Mouse (Mus musculus) limb, embryonic 15.5 days (tissue): ENCODE measurements around the gene Eif2b3. TPM values are rescaled to one million over a fixed set of nuclear protein-coding genes. Genes with fewer than 3 reads are reported as not detected.

Experiments used
- ATAC-seq: fragments of 200-750 bp; cut with Nextera tagmentation; 2 replicates; pipeline ENCODE4 v1.8.0; 2017; ENCODE audit warnings: low read depth, moderate TSS enrichment; ENCODE audit not compliant: insufficient number of reproducible peaks, low FRiP score, low TSS enrichment
- H3K27ac ChIP-seq: fragments of 300-500 bp; sonication (generic); 2 replicates; pipeline ENCODE4 v1.5.1; 2015; ENCODE audit warnings: moderate library complexity, mild to moderate bottlenecking, inconsistent platforms
- H3K27me3 ChIP-seq: fragments of 300-500 bp; sonication (generic); 2 replicates; pipeline ENCODE4 v1.6.1; 2015; ENCODE audit warnings: inconsistent platforms
- H3K36me3 ChIP-seq: fragments of 300-500 bp; sonication (generic); 2 replicates; pipeline ENCODE4 v1.6.1; 2015; ENCODE audit warnings: inconsistent platforms
- H3K4me1 ChIP-seq: fragments of 300-500 bp; sonication (generic); 2 replicates; pipeline ENCODE4 v1.6.1; 2015; ENCODE audit warnings: inconsistent platforms
- H3K4me2 ChIP-seq: fragments of 300-500 bp; sonication (generic); 2 replicates; pipeline ENCODE4 v1.6.1; 2015; ENCODE audit warnings: mild to moderate bottlenecking, inconsistent platforms
- H3K4me3 ChIP-seq: fragments of 300-500 bp; sonication (generic); 2 replicates; pipeline ENCODE4 v1.5.1; 2015; ENCODE audit warnings: mild to moderate bottlenecking, inconsistent platforms
- H3K9ac ChIP-seq: fragments of 300-500 bp; sonication (generic); 2 replicates; pipeline ENCODE4 v1.6.1; 2015; ENCODE audit warnings: inconsistent platforms
- H3K9me3 ChIP-seq: fragments of 300-500 bp; sonication (generic); 2 replicates; pipeline ENCODE4 v1.6.1; 2016; ENCODE audit warnings: inconsistent platforms
- WGBS: fragments of 180-500 bp; shearing (Covaris S2); methylation state at CpG from one replicate; pipeline ENCODE4 v1.1.7; 2015; 5-methylcytosine and 5-hydroxymethylcytosine counted together
- polyA plus RNA-seq: library from polyadenylated mRNA; unstranded; fragments of >200 nt; fragmentation: Nextera tagmentation; extraction: Ambion mirVana; gene quantifications from 2 replicates; pipeline ENCODE4 v1.2.1, GENCODE M21; 2015

The Eif2b3 gene
- polyA plus RNA-seq, 1 experiment from 2014 or later, result 44.3 TPM

GRCm38 (mm10) chr4:117097969-117098763, 79.0 kb downstream of the Eif2b3 start:
- Histone ChIP-seq H3K9ac (no peak overlapping the region), H3K4me2 (peak overlapping the region; percentile 95), H3K9me3 (no peaks in the 10 kb centered on the region), H3K27me3 (no peaks in the 10 kb centered on the region), H3K4me3 (peak overlapping the region; percentile 65), H3K4me1 (peaks cover 47% of the 10 kb centered on the region), H3K36me3 (peaks cover 3% of the 10 kb centered on the region; the same call in 1 of the 2 replicates), H3K27ac (peak overlapping the region; percentile 35)
- WGBS, result 29% methylated on average over 8 of the region's 8 CpGs
- peak; percentile 44; the same call in 1 of the 2 replicates for ATAC-seq

- Histone ChIP-seq H3K4me3 (no peak overlapping the region), H3K9ac (no peak overlapping the region)
These were observed 79.5 kb downstream of the Eif2b3 start for GRCm38 (mm10) chr4:117098764-117099036.

DNA sequence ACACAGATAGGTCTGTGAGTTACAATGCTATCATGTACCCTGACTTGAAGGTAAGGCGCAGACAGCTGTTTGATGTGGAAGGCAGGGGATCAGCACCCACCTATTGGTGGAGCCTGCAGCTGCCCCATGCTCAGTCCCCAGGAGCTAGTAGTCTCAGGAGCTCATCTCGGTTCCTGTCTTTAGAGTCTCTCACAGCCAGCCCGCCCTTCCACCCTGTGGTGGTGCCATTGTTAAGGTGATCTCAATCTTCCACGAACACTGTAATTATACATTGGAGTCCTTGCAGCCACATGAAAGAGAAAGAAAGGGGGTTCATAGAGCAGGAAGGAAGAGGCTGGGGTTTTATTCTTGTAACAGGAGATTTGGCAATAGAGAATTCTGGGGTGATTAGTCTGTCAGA, 80.8 kb downstream of the Eif2b3 start:
- Histone ChIP-seq H3K27ac (no peak overlapping the region), H3K36me3 (peaks cover 3% of the 10 kb centered on the region; the same call in 1 of the 2 replicates), H3K4me3 (no peak overlapping the region), H3K4me2 (no peak overlapping the region), H3K27me3 (no peaks in the 10 kb centered on the region), H3K9me3 (no peaks in the 10 kb centered on the region), H3K4me1 (peaks cover 49% of the 10 kb centered on the region), H3K9ac (no peak overlapping the region)
- ATAC-seq, result no peak
- WGBS, result 79% methylated on average over 4 of the region's 4 CpGs

More at GRCm38 (mm10) chr4:117098764-117099036, 79.5 kb downstream of the Eif2b3 start:
- Histone ChIP-seq H3K27me3 (no peaks in the 10 kb centered on the region), H3K9me3 (no peaks in the 10 kb centered on the region), H3K4me1 (peaks cover 47% of the 10 kb centered on the region), H3K4me2 (peak overlapping the region; percentile 95; the same call in 1 of the 2 replicates), H3K27ac (no peak overlapping the region), H3K36me3 (peaks cover 3% of the 10 kb centered on the region; the same call in 1 of the 2 replicates)
- 61% methylated on average over 2 of the region's 2 CpGs for WGBS
- no peak for ATAC-seq

DNA sequence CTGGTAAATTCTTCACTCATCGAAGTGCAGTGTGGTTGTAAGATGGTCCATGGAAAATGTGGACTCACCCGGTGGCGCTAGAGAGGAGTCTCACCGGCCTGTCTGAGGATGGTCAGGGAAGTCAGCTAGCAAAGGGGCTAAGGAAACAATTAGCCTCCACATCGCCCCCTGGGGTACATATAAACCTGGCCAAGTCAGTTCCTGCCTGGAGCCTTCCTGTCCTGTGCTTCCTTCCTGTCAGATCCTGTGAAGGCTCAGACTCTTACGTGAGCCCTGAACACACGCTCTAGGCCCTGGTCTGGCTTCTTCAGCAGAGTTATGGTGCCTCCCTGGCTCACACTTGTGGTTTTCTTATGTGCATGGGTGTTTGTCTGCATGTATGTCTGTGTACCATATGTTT, 82.0 kb downstream of the Eif2b3 start:
- Histone ChIP-seq H3K9ac (no peak overlapping the region), H3K27ac (no peak overlapping the region), H3K4me1 (peaks cover 40% of the 10 kb centered on the region), H3K27me3 (no peaks in the 10 kb centered on the region), H3K36me3 (peaks cover 3% of the 10 kb centered on the region; the same call in 1 of the 2 replicates), H3K4me3 (no peak overlapping the region), H3K4me2 (no peak overlapping the region), H3K9me3 (no peaks in the 10 kb centered on the region)
- no peak for ATAC-seq
- 36% methylated on average over 7 of the region's 7 CpGs for WGBS

DNA sequence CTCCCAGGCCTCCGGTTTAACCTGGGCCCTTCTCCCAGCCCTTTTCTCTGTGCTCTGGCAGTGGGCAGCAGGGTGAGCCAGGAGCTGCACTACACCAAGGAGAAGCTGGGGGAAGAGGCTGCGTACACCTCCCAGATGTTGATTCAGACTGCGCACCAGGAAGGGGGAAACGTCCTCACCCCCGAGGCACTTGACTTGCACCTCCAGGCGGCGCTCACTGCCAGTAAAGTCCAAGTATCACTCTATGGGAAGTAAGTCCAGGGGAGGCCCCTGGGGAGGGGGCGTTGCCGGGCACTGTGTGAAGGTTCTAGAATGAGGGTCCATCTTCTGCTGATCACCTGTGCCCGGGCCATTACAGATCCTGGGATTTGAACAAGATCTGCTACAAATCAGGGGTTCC, 85.5 kb downstream of the Eif2b3 start:
- ATAC-seq, result no peak
- Histone ChIP-seq H3K9me3 (no peaks in the 10 kb centered on the region), H3K4me3 (no peak overlapping the region), H3K36me3 (peaks cover 29% of the 10 kb centered on the region), H3K27me3 (no peaks in the 10 kb centered on the region), H3K27ac (no peak overlapping the region), H3K9ac (no peak overlapping the region), H3K4me1 (peaks cover 19% of the 10 kb centered on the region), H3K4me2 (no peak overlapping the region)
- 73% methylated on average over 10 of the region's 10 CpGs for WGBS

GRCm38 (mm10) chr4:117105127-117105526, 85.9 kb downstream of the Eif2b3 start:
- WGBS, result 49% methylated on average over 10 of the region's 10 CpGs
- Histone ChIP-seq H3K27me3 (no peaks in the 10 kb centered on the region), H3K4me2 (no peak overlapping the region), H3K9ac (no peak overlapping the region), H3K9me3 (no peaks in the 10 kb centered on the region), H3K27ac (no peak overlapping the region), H3K36me3 (peaks cover 34% of the 10 kb centered on the region), H3K4me3 (no peak overlapping the region), H3K4me1 (peaks cover 19% of the 10 kb centered on the region)
- no peak for ATAC-seq

- ATAC-seq, result no peak
- H3K27me3 ChIP-seq, result no peaks in the 10 kb centered on the region
- no peaks in the 10 kb centered on the region for H3K9me3 ChIP-seq
- WGBS, result 89% methylated on average over 18 of the region's 18 CpGs
- H3K4me2 ChIP-seq, result no peak overlapping the region
- H3K27ac ChIP-seq, result no peak overlapping the region
- peaks cover 52% of the 10 kb centered on the region for H3K36me3 ChIP-seq
- H3K4me1 ChIP-seq, result peaks cover 8% of the 10 kb centered on the region
- H3K4me3 ChIP-seq, result no peak overlapping the region
- H3K9ac ChIP-seq, result no peak overlapping the region
These were observed 88.8 kb downstream of the Eif2b3 start for GRCm38 (mm10) chr4:117107813-117108523.

GRCm38 (mm10) chr4:117108524-117108849, 89.3 kb downstream of the Eif2b3 start:
- WGBS, result 90% methylated on average over 6 of the region's 6 CpGs
- peaks cover 52% of the 10 kb centered on the region for H3K36me3 ChIP-seq
- no peak for ATAC-seq
- no peak overlapping the region for H3K4me3 ChIP-seq
- H3K9ac ChIP-seq, result no peak overlapping the region
- peaks cover 8% of the 10 kb centered on the region for H3K4me1 ChIP-seq
- H3K9me3 ChIP-seq, result no peaks in the 10 kb centered on the region
- H3K4me2 ChIP-seq, result no peak overlapping the region
- H3K27me3 ChIP-seq, result no peaks in the 10 kb centered on the region
- H3K27ac ChIP-seq, result no peak overlapping the region

GRCm38 (mm10) chr4:117109330-117109729, 90.1 kb downstream of the Eif2b3 start:
- H3K27ac ChIP-seq, result no peak overlapping the region
- peaks cover 55% of the 10 kb centered on the region for H3K36me3 ChIP-seq
- ATAC-seq, result no peak
- H3K9me3 ChIP-seq, result no peaks in the 10 kb centered on the region
- WGBS, result 94% methylated on average over 25 of the region's 25 CpGs
- peaks cover 8% of the 10 kb centered on the region for H3K4me1 ChIP-seq
- H3K9ac ChIP-seq, result no peak overlapping the region
- no peak overlapping the region for H3K4me2 ChIP-seq
- H3K4me3 ChIP-seq, result no peak overlapping the region
- H3K27me3 ChIP-seq, result no peaks in the 10 kb centered on the region

- no peaks in the 10 kb centered on the region for H3K9me3 ChIP-seq
- no peak overlapping the region for H3K27ac ChIP-seq
- no peak overlapping the region for H3K4me3 ChIP-seq
- peaks cover 63% of the 10 kb centered on the region for H3K36me3 ChIP-seq
- H3K4me1 ChIP-seq, result peaks cover 1% of the 10 kb centered on the region
- 88% methylated on average over 13 of the region's 13 CpGs for WGBS
- no peak for ATAC-seq
- no peak overlapping the region for H3K4me2 ChIP-seq
- no peaks in the 10 kb centered on the region for H3K27me3 ChIP-seq
- no peak overlapping the region for H3K9ac ChIP-seq
These were observed 91.0 kb downstream of the Eif2b3 start for GRCm38 (mm10) chr4:117110249-117110648.

- Histone ChIP-seq H3K9me3 (no peaks in the 10 kb centered on the region), H3K27me3 (no peaks in the 10 kb centered on the region), H3K4me2 (no peak overlapping the region), H3K36me3 (peaks cover 63% of the 10 kb centered on the region), H3K9ac (no peak overlapping the region), H3K27ac (no peak overlapping the region), H3K4me1 (no peaks in the 10 kb centered on the region), H3K4me3 (no peak overlapping the region)
- WGBS, result 90% methylated on average over 11 of the region's 11 CpGs
- ATAC-seq, result no peak
These were observed 91.8 kb downstream of the Eif2b3 start for GRCm38 (mm10) chr4:117110985-117111384.

GRCm38 (mm10) chr4:117113237-117113636, 94.0 kb downstream of the Eif2b3 start:
- H3K9ac ChIP-seq, result no peak overlapping the region
- 90% methylated on average over 1 of the region's 1 CpGs for WGBS
- H3K27me3 ChIP-seq, result no peaks in the 10 kb centered on the region
- H3K9me3 ChIP-seq, result no peaks in the 10 kb centered on the region
- no peaks in the 10 kb centered on the region for H3K4me1 ChIP-seq
- ATAC-seq, result no peak
- H3K4me2 ChIP-seq, result no peak overlapping the region
- H3K36me3 ChIP-seq, result peaks cover 51% of the 10 kb centered on the region
- H3K4me3 ChIP-seq, result no peak overlapping the region
- H3K27ac ChIP-seq, result no peak overlapping the region
